Mouse (Mus musculus): ENCODE results near the gene 4930539E08Rik. TPM values are rescaled to one million over a fixed set of nuclear protein-coding genes. Genes with fewer than 3 reads are reported as not detected.

Gene 4930539E08Rik
- polyA plus RNA-seq, 1 experiment from 2014 or later = 0.62 TPM

Other genes with a start within 250 kb of the 4930539E08Rik start
- 0.69 and 1.3 TPM in 2 replicates for gene Slc26a8, start 225.1 kb downstream of the 4930539E08Rik start, polyA plus RNA-seq (2014; fragmentation: Nextera tagmentation; extraction: Ambion mirVana)
- gene Mapk14, start 224.0 kb downstream of the 4930539E08Rik start, polyA plus RNA-seq (2014; fragmentation: Nextera tagmentation; extraction: Ambion mirVana) = 36.4 and 61.6 TPM in 2 replicates
- gene AC170998.1, start 189.2 kb downstream of the 4930539E08Rik start, polyA plus RNA-seq (2014; fragmentation: Nextera tagmentation; extraction: Ambion mirVana) = 2.7 and 3.3 TPM in 2 replicates
- 31.5 and 44.6 TPM in 2 replicates for gene Mapk13, start 146.0 kb downstream of the 4930539E08Rik start, polyA plus RNA-seq (2014; fragmentation: Nextera tagmentation; extraction: Ambion mirVana)
- 10.2 and 16.2 TPM in 2 replicates for gene Brpf3, start 114.2 kb downstream of the 4930539E08Rik start, polyA plus RNA-seq (2014; fragmentation: Nextera tagmentation; extraction: Ambion mirVana)
- not detected in 2 replicates for gene Pnpla1, start 56.9 kb downstream of the 4930539E08Rik start, polyA plus RNA-seq (2014; fragmentation: Nextera tagmentation; extraction: Ambion mirVana)
- 0.28 TPM in 1 of 2 replicates, not detected in the other for gene Pxt1, start 28.5 kb upstream of the 4930539E08Rik start, polyA plus RNA-seq (2014; fragmentation: Nextera tagmentation; extraction: Ambion mirVana)
- 43.4 and 83.7 TPM in 2 replicates for gene Kctd20, start 36.6 kb upstream of the 4930539E08Rik start, polyA plus RNA-seq (2014; fragmentation: Nextera tagmentation; extraction: Ambion mirVana)
- 65.5 and 101 TPM in 2 replicates for gene Stk38, start 92.7 kb upstream of the 4930539E08Rik start, polyA plus RNA-seq (2014; fragmentation: Nextera tagmentation; extraction: Ambion mirVana)
- 691 and 760 TPM in 2 replicates for gene Srsf3, start 117.3 kb upstream of the 4930539E08Rik start, polyA plus RNA-seq (2014; fragmentation: Nextera tagmentation; extraction: Ambion mirVana)
- 37.4 and 45.6 TPM in 2 replicates for gene Cdkn1a, start 175.7 kb upstream of the 4930539E08Rik start, polyA plus RNA-seq (2014; fragmentation: Nextera tagmentation; extraction: Ambion mirVana)
- 0.39 TPM in 1 of 2 replicates, not detected in the other for gene Rab44, start 198.8 kb upstream of the 4930539E08Rik start, polyA plus RNA-seq (2014; fragmentation: Nextera tagmentation; extraction: Ambion mirVana)

Measured in kidney, embryonic 14.5 days (tissue).